Mouse (Mus musculus) bone marrow macrophage, adult 2 months (primary cell): ENCODE data around the gene Zbtb48.

ENCODE experiments used
- CTCF ChIP-seq: IDR thresholded peaks from 2 replicates; pipeline ENCODE4 v1.5.1; 2012; ENCODE audit warnings: low read depth, mild to moderate bottlenecking, low read length, moderate library complexity
- POLR2A ChIP-seq: IDR thresholded peaks from 2 replicates; pipeline ENCODE4 v1.6.1; 2012; ENCODE audit warnings: mild to moderate bottlenecking, low read depth, low read length, borderline replicate concordance

DNA sequence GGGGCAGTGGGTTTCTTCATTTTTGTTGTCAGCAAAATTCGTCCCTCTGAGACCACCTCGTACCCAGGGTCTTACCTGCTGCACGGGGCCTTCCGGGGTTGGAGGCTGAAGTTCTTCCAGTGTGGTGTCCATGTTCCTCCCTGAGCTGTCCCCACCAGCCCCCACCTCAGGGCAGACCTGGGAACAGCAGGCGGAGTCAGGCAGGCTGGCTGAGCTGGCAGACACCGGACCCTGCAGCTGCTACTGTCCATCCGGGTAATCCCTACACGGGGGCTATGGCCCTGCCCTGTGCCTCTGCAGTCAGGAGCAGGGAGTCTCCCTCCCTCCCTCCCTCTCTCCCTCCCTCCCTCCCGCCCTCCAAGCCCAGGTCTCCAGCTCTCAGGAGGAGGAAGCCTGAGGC is 43.9 kb downstream of the Zbtb48 start:
- TF ChIP-seq CTCF (no peak), POLR2A (no peak)
